Mouse (Mus musculus) fibroblast of lung, adult 2 months (primary cell): Measurements from ENCODE around the gene Wwp2.

Experiments used
- DNase-seq: peaks from one replicate; pipeline ENCODE4 v3.0.0-alpha.2; 2011; ENCODE audit warnings: low read depth

Wwp2 gene

DNA sequence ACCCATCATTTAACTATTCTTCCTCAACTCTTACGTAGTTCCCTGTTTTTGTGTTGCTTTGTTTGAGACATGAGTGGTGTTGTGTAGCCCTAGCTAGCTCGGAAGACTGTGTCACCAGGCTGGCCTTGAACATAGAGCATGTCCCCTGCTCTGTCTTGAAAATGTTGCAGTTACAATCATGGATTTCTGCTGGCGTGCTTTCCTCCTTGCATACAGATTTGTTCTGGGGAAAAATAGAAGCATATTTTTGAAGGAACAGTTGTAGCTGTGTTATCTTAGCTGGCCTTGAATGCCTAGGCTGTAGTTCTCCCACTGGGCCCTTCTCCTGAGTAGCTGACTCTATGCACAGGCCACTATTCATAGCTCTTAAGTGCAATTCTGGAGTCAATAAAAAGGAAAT lies 74.6 kb downstream of the Wwp2 start:
- DNase-seq, result no peak

- no peak for DNase-seq
These were observed 77.1 kb downstream of the Wwp2 start for GRCm38 (mm10) chr8:107513249-107513648.

DNA sequence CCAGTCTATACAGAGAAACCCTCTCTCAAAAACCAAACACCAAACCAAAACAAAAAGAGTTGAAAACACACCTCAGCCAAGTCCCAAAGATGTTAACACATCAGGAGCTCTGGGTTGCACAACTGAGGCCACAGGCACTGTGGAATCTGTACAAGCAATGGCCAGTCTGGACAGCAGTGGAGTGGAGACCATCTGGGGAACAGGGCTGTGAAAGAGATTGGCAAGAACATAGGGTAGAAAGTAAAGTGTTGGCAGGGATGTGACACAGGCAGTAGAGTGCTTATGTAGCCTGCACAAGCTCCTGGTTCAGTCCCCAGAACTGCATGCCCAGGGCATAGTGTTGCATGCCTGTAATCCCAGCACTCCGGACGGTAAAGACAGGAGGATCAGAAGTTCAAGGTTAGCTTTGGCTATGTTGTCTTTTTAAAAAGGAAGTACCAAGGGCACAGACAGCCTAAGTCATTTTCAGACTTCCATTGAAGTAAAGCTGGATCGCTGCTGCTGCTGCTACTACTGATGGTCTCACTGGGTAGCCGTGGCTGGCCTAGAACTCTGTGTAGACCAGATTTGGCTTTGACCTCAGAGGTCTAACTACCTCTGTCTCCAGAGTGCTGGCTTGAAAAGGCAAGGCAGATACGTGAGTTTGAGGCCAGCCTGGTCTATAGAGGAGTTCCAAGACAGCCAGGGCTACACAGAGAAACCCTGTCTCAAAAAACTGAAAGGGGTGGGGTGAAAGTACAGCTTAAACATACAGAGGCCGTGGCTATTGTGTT lies 79.0 kb downstream of the Wwp2 start:
- DNase-seq, result no peak

- DNase-seq, result no peak
These were observed 82.6 kb downstream of the Wwp2 start for GRCm38 (mm10) chr8:107518726-107519125.

- DNase-seq, result peak; percentile 85
These were observed 83.7 kb downstream of the Wwp2 start for GRCm38 (mm10) chr8:107519860-107520259.

DNA sequence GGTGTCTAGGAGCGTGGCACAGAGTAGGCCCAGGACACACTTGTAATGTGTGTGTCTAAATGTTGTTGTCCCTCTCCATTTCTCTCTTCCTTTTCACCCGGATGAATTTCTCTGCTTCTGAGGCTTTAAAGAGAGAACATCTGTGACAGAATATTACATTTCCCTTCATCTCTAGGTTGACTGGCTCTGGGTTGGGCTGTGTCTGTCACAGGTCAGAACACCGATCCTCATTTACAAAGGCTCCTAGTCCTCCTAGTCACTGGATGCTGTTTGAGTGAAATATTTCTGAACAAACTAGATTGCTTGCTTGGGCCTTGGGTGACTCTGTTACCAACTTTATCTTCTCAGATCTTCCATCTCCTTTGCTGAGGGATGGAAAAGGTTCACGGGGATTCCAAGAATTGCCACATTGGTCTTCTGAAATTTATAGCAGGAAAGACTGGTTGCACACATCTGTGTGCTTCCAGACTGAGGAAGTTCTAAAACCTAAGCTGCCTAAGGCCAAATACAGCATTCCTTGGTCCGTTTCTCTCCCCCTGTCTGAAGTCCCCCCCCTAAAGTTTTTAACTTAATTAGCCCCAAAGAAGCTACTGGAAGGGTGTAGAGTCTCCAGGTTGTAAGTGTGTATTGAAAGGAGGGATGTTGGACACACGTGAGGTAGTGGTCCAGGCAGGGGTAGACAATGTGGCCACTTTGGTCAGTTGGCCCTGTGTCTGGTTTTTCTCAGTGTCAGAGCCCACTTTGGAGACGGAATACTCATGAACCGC lies 85.8 kb downstream of the Wwp2 start:
- DNase-seq, result no peak

DNA sequence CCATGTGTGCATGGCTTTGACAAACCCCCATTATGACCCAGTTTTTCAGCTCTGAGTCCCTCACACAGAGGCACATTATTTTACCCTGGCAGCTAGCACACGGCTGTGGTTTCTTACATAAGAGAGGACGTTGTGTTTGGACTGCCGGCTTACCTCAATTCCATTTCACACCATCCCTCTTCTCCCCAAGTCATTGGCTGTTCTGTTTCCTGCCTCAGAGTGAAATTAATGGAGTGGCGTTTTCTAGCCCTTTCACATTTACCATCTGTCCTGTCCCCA lies 86.3 kb downstream of the Wwp2 start:
- DNase-seq, result peak; percentile 92

GRCm38 (mm10) chr8:107524535-107524934 lies 88.4 kb downstream of the Wwp2 start:
- DNase-seq, result no peak

DNA sequence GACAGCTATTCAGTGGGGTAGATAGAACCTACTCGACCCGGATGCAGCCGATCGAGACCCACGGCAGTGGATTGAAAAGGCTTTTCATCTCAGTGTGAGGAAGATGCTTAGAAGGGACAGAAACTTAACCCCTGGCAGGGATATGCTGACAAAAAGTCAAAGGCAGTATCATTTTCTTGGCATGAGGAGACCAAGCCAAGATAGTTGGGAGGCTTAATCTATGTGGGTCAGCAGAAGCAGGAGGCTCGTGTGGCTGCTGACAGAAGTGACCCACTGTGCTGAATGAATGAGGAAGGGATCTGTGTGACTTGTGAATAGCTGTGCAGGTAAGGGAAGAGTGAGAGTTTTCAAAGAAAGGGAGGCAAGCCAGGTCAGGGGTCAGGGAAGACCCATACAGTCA lies 92.6 kb downstream of the Wwp2 start:
- no peak for DNase-seq

- no peak for DNase-seq
These were observed 101.3 kb downstream of the Wwp2 start for GRCm38 (mm10) chr8:107537472-107537871.

GRCm38 (mm10) chr8:107540623-107541022 lies 104.5 kb downstream of the Wwp2 start:
- DNase-seq, result no peak

GRCm38 (mm10) chr8:107541369-107541768 lies 105.2 kb downstream of the Wwp2 start:
- DNase-seq, result no peak

DNA sequence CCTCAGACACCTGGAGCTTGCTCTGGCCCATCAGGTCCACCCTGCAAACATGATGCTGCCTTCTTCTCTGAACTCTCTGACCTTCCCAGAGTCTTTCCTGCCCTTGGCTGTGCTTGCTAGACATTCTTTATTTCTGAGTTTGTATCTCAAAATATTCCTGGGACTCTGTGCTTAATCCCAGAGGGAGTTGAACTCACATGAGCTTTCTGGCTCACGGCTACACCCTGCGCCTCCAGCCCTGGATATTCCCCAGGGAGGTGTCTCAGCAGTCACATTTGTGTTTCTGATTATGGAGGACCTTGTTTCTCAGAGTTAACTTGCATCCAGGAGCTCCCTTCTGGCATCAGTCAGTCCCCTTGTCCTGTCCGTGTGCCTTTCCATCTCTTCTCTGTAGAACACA lies 106.0 kb downstream of the Wwp2 start:
- DNase-seq, result no peak

- no peak for DNase-seq
These were observed 107.5 kb downstream of the Wwp2 start for GRCm38 (mm10) chr8:107543714-107544113.

DNA sequence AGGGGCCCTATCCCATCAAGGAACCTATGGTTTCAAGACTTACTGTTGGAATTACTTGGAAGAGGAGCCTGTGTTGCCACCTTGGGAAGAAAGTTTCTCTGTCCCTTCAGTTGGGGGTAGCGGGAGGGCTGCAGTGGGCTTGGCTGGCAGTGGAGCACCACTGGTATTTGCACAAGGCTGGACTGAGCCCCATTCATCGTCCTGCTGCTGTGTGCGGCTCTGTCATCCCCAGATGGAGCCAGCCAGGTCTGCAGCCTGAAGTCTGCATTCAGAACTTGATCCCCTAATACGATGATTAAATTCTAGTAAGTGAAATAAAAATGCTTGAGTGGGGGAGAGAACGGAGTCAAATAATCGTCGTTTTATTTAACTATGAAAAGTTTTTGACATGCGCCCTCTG lies 108.0 kb downstream of the Wwp2 start:
- DNase-seq, result no peak

GRCm38 (mm10) chr8:107544651-107545174 lies 108.5 kb downstream of the Wwp2 start:
- peak; percentile 91 for DNase-seq

- no peak for DNase-seq
These were observed 109.5 kb downstream of the Wwp2 start for GRCm38 (mm10) chr8:107545621-107546152.

GRCm38 (mm10) chr8:107546154-107546553 lies 110.0 kb downstream of the Wwp2 start:
- no peak for DNase-seq

DNA sequence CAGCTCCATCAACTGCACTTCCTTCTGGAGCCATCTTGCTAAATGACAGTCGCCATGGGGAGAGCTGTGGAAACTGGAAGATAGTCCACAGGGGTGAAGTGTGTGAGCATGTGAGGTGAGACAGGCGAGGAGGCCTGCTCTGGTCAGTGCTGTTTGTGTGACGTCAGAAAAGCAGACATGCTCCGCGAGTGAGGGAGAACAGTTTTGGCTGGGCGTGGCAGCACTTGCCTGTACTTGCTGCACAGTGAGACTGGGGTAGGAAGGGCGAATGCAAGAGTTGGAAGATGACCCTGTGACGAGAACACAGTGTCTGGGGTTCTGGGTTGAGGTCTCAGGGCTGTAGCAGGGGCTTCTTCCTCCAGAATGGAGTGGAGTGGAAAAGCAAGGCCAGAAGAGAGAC lies 110.7 kb downstream of the Wwp2 start:
- no peak for DNase-seq

DNA sequence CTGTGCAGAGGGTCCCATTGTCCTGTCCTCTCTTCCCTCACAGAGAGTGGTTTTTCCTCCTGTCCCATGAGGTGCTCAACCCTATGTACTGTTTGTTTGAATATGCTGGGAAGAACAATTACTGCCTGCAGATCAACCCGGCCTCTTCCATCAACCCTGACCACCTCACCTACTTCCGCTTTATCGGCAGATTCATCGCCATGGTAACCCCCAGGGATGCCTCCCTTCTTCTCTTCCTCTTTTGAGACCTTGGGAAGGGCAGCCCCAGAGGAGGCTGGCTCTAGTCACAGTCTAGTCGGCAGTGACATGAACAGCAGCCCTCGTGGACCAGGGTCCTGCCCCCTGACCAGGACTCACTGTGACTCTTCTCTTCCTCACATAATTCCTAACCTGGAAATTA lies 116.1 kb downstream of the Wwp2 start:
- DNase-seq, result no peak

DNA sequence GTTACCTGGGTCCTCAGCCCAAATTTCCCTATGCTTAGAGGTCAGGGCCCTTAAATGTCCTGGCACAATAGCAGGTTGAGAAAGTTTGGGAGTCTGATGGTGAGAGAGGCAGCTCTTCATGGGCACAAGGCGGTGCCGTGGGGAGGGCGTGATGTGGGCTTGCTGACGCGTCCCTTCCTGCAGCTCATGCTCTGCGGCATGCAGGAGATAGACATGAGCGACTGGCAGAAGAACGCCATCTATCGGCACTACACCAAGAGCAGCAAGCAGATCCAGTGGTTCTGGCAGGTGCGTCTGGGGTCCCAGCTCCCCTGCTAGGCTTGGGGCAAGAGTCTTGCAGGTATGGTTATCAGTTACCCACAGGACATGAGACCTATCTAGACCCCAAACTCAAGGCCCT lies 119.1 kb downstream of the Wwp2 start:
- DNase-seq, result no peak

- no peak for DNase-seq
These were observed 120.4 kb downstream of the Wwp2 start for GRCm38 (mm10) chr8:107556511-107556936.

- DNase-seq, result no peak
These were observed 124.8 kb downstream of the Wwp2 start for GRCm38 (mm10) chr8:107560820-107561536.
